Mouse (Mus musculus) thymus, postnatal 14 days (tissue): ENCODE measurements around the gene Synj2.

Experiments used
- DNase-seq: peaks from one replicate; pipeline ENCODE4 v3.0.0; 2021

The Synj2 gene

DNA sequence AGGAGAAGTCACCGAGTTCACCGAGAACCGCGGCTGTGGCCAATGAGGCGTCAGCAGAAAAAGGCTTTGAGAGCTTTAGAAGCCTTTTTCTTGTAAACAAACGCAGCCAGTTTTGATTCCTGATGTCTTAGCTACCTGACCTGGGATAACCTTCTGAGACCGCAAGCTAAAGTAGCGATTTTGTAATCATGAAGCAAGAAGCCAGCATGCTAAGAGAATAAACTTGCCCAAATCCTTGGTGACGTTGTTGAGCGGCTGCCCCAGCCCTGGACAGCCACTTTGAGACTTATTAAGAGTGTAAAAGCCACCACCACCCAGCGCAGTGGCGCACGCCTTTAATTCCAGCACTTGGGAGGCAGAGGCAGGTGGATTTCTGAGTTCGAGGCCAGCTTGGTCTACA lies 4.8 kb upstream of the Synj2 start:
- no peak for DNase-seq

DNA sequence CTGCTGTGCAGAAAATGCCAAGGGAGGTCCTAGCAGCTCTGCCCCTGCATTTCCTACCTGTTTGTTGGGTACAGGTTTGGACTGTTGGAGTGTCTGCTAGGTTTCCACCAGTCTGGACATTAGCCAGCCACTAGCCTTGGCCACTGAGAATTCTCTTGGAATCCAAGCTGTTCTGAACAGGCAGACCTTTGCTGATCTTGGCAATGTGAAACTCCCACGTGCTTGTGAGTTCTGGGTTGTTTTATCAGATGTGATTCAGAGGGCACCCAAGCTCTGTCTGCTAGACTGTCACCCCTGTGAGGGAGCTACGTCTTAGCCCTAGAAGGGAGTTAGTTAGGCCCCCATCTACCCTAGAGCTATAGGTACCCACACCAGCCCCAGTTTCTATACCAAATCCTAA lies 3.6 kb upstream of the Synj2 start:
- no peak for DNase-seq

DNA sequence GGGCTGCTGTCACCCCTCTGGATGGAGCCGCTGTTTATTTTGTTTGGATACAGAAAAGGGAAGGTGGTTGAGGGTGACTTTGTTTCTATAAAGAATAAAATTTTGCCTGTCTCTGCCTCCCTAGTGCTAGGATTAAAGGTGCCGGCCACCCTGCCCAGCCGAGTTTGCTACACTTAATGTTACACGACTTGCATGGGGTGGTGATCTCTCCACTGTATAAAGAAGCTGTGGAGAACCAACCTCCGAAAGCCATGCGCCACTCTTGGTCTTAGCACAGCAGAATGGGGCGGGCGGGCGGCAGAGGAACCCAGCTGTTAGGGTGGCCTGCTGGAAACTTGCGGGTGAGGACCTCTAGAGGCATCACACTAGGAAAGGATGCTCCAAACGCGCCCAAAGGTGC lies 1.2 kb upstream of the Synj2 start:
- no peak for DNase-seq

DNA sequence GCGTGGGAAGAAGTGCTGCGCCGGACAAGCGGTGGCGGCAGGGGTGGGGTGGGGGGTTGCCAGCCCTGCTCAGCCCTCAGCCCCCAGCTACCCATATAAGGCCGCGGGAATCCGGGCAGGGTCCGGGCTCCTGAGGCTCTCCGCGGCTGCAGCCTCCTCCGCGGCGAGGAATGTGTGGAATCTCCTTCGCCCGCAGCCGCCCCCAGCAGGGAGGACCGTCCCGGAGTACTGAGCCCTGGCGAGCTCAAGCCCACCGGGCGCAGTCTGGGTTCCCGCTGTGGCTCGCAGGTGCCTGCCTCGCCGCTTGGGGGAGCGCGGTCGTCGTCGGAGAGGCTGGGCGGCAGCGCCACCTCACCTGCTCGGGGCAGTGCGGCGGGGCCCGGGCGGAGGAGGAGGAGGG lies 288 bp upstream of the Synj2 start:
- DNase-seq = peak; percentile 94

DNA sequence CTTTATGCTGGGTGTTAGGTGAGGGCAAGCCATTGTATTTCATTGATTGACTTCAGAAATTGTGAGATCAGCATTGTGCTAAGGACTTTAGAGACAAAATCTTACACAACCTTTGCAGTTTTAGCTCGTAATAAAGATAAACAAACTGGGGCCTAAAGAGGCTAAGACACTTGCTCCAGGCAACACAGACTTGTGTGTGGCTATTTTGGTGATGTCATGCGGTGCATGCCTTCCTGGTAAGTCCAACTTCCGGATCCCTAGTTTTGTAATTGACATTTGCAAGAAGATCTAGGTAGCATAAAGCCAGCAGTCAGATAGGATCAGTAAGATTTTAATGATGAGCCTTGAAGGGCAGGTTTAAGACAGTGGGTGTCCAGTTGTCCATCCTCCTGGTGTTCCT lies 1.1 kb downstream of the Synj2 start:
- DNase-seq = no peak

DNA sequence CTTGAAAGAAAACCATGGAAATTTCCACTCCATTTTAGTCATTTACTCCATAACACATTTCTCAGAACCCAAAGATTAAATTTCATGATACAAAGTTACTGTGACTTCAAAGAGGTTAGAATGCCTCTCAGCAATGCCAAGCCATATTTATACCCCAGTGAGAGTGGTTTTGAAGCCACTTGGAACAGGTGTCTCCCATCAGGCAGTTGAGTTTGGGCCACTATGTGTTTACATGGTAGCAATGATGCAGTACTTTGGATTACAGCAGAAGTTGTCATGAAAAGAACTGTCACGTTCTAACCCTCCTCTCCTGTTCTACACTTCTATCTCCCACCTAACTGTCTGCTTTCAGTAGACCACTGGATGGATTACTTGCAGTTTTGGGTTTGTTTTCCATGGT lies 2.0 kb downstream of the Synj2 start:
- no peak for DNase-seq

DNA sequence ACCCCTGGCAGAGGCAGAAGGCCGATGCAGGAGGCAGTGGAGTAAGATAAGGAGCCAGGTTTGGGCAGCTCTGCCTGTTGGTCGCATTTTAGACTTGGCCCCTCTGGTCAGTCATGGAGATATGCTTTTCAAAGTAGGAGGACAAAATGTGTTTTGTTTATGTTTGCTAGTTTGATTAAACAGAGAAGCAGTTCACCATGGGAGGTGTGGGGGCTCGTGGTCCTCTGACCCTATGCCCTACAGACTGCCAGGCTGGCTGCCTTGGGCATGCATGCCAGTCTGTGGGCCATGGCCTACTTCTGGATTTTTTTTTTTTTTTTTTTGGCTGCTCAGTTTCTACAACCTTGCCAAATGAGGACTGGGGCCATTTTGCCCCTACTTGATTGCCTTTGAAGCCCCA lies 6.0 kb downstream of the Synj2 start:
- DNase-seq = no peak

DNA sequence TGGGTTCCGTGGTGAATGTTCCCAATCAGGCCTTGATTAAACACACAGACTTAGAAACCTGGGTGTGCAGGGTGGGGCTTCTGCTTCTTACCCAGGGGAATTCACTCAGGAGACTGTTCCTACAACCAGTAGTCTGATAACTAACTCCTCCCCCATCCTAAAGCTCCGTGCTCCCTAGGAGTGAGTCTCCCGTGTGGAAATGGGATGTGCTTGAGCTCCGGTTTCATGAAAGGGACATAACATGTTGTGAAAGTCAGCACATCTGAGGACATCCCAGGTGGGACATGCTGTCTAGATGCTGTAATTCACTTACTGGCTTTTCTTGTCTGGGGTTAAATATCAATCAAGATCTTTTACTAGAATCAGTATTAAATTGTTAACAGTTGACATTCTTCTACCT lies 11.4 kb downstream of the Synj2 start:
- no peak for DNase-seq

DNA sequence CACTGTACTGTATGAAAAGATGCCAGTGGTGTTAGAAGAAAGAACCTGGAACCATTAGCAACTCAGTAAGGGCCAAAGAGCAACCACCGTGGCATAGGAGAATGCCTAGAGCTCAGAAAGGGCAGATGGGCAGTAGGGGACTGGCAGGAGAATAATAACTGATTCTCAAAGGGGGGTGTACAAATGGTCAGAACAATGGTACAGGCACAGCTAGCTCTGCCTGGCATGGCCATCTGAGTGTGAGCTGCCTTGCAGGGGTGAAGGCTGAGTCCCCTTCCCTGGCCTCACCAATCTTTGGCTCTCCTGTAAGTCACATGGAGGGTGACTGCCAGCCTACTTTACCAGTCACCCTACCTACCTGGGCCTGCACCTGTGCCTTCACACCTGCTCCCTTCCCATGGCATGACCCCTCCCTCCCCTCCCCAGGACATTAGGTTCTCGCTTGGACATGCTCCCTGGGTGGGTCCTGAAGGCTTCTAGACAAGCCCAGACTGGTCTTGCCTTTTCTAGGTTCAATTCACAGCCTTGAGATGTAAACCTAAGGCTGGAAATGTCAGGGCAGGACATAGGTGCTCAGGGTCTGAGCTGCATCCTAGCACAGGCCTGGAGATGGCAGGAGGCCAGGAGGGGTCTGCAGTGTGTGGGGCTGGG lies 15.4 kb downstream of the Synj2 start:
- no peak for DNase-seq

DNA sequence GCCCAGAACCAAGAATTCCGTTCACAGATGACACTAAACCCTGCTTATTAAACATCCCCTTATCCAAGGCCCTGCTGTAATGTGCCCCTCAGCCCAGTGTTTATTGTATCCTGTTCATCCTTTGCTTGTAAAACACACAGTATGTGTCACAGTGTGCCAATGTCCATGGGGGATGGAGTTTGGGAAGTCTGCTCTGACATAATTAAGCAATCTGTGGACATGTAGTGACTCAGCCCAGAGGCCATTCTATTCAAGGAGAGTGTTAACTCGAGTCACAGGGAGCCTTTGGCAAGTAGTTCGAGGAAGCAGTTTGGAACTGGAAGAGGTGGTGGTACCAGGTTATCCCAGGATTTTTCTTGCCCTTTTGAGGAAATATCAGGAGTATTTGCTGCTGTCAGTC lies 16.0 kb downstream of the Synj2 start:
- no peak for DNase-seq

DNA sequence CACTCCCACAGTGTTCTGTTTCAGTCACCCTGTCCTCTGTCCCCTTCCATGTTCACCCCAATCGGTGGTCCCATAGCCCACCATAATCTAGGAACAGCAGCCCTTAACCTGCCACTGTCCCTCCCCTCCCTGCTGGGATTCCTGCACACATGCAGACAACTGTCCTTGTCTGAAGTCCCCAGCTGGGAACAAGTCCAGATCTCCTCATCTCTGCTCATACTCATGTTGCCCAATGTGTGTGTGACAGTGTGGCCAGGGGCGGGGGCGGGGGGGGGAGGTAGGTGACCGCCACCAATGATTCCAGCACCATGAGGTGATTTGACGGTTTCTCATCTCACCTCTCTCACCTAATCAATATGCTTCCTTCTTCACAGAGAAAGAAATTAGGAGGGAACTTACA lies 17.1 kb downstream of the Synj2 start:
- DNase-seq = no peak

DNA sequence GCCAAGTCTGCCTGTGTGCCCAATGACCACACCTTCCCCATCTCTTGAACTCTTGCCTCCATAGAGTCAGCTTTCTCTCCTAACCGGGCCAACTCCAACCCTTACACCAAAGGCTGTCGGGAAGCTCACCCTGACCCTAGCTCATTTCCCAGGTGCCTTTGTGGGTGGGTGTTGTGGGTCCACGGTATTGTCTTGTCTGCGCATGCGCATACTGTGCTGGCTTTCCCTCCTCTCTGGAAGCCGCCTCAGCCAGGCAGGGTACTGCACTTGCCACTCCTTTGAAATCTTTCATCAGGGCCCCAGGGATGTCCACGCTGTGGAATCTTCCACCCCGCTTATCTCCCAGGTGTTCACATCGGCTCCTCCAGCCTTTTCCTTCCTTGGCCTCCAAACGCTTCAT lies 17.6 kb downstream of the Synj2 start:
- no peak for DNase-seq

DNA sequence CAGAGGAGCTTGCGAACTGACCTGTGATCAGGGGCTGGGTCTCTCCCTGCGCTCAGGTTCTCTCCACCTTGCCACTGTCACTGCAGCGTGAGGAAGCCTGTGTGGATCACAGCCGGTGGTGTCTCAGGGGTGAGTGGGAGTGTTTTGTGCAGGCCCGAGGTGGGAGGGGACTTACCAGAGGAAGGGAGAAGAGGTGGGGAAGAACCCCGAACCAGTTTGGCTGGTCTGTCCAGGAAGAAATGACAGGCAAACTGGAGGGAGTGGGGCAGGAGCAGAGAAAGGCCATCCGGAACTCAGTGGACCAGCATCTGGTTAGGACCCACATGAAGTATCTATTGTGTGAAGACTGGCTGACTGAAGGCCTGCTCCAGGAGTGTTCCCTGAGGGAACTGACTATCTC lies 18.0 kb downstream of the Synj2 start:
- DNase-seq = no peak

DNA sequence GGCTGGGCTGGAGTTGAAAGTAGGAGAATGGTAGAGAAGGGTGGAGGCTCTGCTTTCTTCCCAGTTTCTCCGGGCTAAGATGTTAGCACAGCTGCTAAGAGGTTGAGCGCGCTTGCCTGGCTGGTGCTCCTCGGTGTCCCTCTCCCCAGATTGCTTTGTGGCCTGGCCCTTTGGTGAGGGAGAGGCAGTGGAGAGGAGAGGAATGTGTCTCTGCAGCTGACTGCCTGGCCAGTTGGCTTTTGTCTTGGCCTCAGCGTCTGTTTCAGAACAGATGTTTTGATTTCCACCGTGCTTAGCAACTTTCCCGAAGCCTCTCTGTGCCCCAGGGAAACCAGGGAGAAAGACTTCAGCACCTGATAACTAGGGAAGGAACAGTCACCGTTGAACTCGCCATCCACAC lies 18.7 kb downstream of the Synj2 start:
- DNase-seq = no peak

DNA sequence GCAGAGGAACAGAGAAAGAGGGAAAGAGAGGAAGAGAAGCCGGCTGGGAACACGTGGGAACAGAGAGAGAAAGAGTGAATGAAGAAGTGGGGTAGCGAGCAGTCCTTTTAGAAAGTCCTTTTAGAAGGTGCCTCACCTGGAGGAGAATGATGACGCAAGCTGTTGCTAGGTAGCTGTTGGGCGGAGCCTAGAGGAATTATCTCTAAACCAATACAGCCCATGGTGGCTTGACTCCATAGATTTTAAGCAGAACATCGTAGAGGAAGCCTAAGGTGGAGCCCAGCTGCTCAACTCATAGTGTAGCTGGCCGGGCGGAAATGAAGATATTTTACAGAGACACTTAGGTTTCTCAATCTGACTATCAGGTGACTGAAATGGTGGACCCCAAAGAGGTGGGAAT lies 22.7 kb downstream of the Synj2 start:
- no peak for DNase-seq

DNA sequence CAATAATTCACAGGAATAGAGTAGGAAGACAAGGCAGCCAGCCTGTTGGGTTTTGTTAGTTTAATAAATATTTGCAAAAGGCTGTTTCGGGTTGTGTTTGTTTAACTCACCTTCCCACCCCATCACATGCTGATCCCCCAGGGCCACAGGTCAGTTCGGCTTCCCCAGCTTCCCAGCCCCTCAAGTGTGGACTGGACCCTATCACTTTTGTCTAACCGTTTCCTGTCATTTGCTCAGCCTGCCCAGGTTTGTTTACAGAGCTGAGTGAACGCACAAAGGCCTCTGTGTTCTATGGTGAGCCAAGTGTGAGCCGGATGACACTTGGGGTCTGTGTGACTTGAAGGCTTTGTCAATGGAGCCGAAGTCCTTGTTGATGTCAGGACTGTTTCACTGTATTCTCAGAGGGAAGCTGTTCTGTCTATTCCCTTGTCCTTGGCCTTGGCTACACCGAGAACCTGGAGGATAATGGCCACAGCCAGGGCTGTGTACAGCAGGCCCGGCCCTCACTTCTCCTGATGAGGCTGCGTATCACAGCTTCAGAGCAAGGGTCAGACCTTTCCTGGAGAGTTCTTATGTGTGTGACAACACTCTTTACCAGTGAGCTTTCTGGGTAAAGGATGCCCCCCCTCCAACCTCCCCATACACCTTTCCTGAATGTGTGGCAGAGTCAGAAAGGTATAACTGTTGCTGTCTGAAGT lies 24.2 kb downstream of the Synj2 start:
- no peak for DNase-seq

DNA sequence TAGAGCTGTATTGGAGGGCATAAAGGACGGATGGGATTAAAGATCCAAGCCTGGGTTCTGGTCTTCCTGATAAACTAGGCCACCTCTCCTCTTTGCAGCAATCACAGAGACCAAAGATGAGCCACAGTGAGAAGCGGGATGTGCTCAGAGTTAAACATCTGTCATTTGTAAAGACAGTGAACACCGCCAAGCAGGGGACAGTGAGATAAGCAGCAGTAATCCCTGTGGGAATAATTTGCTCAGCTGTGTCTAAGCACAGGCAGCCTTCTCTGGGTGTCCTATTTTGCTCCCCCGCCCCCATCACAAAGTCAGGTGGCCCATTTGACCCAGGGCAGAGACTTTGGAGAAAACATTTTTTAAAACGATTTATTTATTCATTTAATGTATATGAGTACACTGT lies 25.6 kb downstream of the Synj2 start:
- DNase-seq = no peak

DNA sequence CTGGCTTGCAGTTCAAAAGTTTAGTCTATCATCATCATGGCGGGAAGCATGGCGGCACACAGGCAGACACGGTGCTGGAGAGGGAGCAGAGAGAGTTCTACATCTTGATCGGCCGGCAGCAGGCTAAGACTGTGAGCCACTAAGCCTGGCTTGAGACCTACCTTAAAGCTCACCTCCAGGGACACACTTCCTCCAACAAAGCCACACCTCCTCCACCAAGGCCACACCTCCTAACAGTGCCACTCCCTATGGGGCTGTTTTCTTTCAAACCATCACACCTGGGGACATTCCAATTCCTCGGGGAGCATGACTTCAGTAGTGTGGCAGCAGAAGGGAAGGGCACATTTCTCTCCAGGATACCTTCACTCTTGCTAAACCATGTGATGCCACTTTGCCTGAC lies 27.5 kb downstream of the Synj2 start:
- DNase-seq = no peak

DNA sequence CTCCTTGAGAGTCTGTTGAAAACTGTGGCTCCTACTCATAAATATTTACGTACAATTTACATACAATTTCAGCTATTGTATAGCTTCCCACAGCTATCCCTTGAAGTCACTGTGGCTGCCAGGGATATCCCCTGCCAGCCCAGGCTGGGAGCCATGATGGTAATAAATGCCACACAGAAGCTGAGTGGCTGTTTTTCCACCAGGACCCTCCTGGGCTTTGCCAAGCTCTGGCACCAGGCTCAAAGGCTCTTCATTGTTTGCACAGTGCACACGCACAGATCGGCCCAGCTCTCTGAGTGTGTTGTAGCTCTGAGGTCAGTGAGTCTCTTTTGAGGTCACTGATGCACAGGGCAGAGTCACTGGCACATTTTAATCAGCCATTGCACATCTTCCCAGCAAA lies 28.2 kb downstream of the Synj2 start:
- no peak for DNase-seq

DNA sequence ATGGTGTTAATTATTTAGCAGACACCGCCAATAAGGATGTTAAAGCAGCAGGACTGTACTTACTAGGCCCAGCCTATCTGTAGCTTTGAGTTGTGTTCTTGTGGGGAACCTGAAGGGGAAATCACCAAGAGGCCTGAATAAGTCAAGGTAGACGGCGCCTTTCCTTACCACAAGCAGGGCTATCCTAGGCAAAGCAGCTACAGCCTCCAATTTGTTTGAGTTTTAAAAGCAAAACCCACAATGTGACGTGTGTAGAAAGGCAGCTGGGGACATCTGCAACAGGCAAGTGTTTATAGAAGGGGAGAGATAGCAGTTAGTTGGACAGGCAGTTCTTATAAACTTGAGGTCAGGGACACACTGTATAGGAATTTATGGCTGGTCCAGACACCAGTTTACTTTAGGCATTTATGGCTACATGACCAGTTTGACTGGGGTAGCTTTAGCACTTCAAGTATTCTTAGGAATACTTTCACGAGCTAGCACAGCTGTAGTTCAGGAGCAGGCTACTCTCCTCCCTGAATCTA lies 29.3 kb downstream of the Synj2 start:
- DNase-seq = no peak

DNA sequence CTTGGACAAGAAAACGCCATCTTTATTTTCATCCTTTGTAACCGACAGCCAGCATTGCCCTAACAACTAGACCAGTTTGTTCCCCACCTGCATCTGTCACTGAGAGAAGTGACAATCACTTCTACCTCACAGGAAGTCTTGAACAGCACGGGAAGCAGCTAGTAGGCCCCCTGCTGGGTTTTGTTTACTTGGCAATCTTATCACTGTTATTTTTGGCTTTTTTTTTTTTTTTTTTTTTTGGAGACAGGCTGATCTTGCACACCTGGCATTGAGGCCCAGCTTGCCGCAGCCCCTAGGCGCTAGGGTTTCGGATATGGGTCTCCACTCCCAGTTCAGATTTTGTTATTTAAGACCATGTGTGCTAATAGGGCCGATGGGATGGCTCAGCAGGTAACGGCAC lies 32.5 kb downstream of the Synj2 start:
- peak; percentile 75 for DNase-seq

DNA sequence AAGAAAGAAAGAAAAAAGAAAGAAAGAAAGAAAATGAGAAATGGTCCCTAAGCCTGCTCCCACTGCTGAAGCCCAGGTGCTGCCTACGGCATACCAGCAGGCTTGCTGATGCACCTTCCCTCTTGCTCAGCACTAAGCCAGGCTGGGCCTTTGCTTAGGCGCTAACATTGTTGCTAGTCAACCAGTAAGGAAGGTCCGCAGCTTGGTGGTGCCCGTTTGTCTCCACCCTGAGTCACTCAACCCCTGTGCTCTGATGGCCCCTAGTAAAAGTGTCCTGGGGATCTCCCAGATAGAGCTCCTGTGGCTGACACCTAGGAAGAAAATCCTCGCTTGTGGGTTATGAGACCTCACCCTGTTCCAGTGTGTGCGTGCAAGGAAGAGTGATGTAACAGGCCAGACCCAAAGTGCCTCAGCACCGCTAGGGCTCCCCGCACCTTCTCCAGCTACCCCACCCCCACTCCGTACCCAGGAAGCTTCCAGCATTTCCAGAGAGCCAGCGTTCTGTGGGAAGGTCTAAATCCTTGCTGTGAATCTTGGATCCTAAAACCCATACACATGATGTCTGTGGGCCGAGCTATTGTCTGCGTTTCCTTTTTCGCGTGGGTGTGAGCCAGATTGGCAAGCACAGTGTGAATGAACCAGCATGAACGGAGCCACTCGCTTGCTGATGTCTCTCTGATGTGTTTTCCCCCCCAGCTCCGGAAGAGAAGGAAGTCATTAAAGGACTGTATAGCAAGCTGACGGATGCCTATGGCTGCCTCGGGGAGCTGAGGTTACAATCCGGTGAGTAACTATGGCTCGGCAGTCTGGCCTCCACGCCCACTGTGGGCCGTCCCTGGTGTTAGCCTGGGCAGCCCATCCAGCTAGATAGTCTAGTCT lies 34.3 kb downstream of the Synj2 start:
- DNase-seq = peak; percentile 71

DNA sequence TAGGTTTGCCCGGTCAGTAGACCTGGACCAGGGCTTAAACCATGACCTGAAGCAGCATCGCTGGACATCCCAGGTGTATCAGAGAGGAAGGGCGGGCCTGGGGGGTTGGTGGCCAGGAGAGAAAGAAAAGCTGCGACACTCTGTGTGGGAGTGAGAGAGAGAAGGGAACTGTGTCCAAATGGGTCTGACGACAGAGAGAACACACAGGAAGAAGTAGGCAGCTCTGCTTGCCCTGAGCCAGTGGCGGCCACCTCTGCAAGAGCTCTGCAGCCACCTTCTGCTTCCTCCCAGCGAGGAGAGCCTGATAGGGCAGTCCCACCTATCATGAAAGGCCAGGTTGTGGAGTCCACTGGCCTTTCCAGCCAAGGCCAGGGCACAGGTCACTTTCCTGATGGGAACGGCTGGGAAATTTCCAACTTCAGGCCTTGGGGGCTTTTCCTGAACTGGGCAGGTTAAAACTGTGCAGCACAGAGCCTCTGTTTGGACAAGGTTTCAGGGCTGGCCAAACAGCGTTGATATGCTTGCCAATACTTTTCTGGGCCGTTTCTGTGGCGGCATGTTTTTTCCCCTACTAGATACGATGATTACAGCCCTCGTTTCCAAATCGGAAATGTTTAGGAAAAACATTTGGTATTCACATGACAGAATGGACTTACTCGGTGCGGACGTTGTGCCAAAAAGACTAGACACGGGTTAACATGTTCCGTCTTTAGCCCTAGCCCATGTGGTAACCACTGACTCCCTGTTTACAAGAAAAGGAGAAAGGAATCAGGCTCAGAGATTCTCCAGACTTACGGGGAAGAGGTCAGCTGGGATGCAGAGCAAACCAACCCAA lies 35.4 kb downstream of the Synj2 start:
- peak; percentile 22 for DNase-seq
